Mouse (Mus musculus): Measurements from ENCODE around the gene Mrps18a.

DNA sequence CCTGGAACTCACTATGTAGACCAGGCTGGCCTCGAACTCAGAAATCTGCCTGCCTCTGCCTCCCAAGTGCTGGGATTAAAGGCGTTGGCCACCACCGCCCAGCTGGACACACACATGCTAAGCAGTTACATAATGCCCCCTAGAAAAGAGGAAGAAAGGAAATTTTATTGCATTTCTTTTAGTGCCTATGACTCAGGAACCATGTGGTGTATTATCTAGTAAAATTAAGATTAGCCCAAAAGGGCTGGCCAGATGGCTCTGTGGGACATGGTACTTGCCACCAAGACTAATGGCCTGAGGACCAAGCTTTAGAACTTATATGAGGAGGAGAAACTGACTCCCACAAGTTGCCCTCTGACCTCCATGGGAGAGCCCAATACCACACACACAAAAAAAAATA lies 29.1 kb downstream of the Mrps18a start:
- TF ChIP-seq CTCF (IDR thresholded peaks at IDR 0.05; ENCODE audit: low read depth, low read length) (no peak), POLR2A (IDR thresholded peaks at IDR 0.05; ENCODE audit: extremely low read depth, insufficient read depth, low read length) (no peak)
